Mouse (Mus musculus) layer of hippocampus, adult 6 months (tissue): ENCODE measurements around the gene Scgb2b3. TPM values are rescaled to one million over a fixed set of nuclear protein-coding genes. Genes with fewer than 3 reads are reported as not detected.

ENCODE experiments used
- long read RNA-seq, 2 experiments: library from polyadenylated mRNA; unstranded; transcript quantifications; one replicate each; pipeline ENCODE4 v2.0.0; 2019 to 2020
- polyA plus RNA-seq: library from polyadenylated mRNA; unstranded; fragments of <200 nt; fragmentation: Nextera tagmentation; gene quantifications from 2 replicates; pipeline ENCODE4 v1.2.3, GENCODE M21; 2021

Scgb2b3 gene
- polyA plus RNA-seq: not detected in 2 replicates
- long read RNA-seq, experiment 1: 0 reads
- long read RNA-seq, experiment 2: 0 reads

GRCm38 (mm10) chr7:31362022-31362560, at the start of gene Scgb2b3:
TSS of gene Scgb2b3 (minus strand) at chr7:31362072.

DNA sequence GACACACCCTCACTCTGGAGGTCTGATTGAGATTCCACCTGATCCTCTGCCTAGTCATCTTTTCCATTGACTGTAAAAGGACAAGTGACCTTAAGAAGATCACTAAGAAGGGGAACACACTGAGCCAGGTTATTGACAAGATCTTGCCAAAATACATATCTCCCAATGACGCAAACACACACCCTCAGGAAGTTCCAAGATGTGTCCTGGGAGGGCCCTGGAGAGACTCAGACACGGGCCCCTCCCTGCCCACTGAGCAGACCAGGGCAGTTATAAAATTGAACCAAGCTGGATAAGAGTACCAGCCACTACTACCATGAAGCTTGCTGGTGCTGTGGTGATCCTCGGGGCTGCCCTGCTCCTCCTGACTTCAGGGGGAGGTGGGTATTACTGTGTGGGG, 13.4 kb upstream of the Scgb2b3 start, which contains the start of gene Scgb1b3:
Gene Scgb1b3, plus strand, starts transcription at position 301 of the 400 bp plus-strand sequence.

Other genes starting within 250 kb of the Scgb2b3 start
- 0.44 and 0.48 TPM in 2 replicates for gene Hpn, start 246.8 kb downstream of the Scgb2b3 start, polyA plus RNA-seq
- 62.7 and 80.2 TPM in 2 replicates for gene Scn1b, start 235.1 kb downstream of the Scgb2b3 start, polyA plus RNA-seq
- gene Gramd1a, start 206.2 kb downstream of the Scgb2b3 start, polyA plus RNA-seq: 48.8 and 55.0 TPM in 2 replicates
- not detected in 2 replicates for gene Scgb2b2, start 71.6 kb downstream of the Scgb2b3 start, polyA plus RNA-seq
- gene Scgb1b2, start 70.3 kb downstream of the Scgb2b3 start, polyA plus RNA-seq: not detected in 2 replicates
- gene Scgb1b3, start 13.5 kb upstream of the Scgb2b3 start, polyA plus RNA-seq: not detected in 2 replicates